Mouse (Mus musculus) megakaryocyte, embryonic 14.5 days (primary cell): ENCODE data around the gene Top1. TPM values are rescaled to one million over a fixed set of nuclear protein-coding genes. Genes with fewer than 3 reads are reported as not detected.

Experiments
- H3K27me3 ChIP-seq: replicated peaks from 2 replicates; pipeline ENCODE3; 2012; ENCODE audit warnings: inconsistent platforms
- H3K36me3 ChIP-seq: replicated peaks from 2 replicates; pipeline ENCODE3; 2012; ENCODE audit warnings: low read length, inconsistent platforms, mixed read lengths
- H3K4me1 ChIP-seq: 2 replicates; pipeline ENCODE4 v1.6.1; 2012; ENCODE audit warnings: inconsistent platforms
- H3K4me3 ChIP-seq: replicated peaks from 2 replicates; pipeline ENCODE3; 2012; ENCODE audit warnings: moderate library complexity, mild to moderate bottlenecking, inconsistent platforms
- H3K9me3 ChIP-seq: 2 replicates; pipeline ENCODE4 v1.6.1; 2012; ENCODE audit warnings: inconsistent platforms
- FLI1 ChIP-seq: IDR thresholded peaks from 2 replicates; pipeline ENCODE4 v1.6.1; 2012; ENCODE audit warnings: low read length, inconsistent platforms, mixed read lengths
- GATA1 ChIP-seq: IDR thresholded peaks from 3 replicates; pipeline ENCODE4 v1.6.1; 2012; ENCODE audit warnings: mixed read lengths, low read length, inconsistent platforms, borderline replicate concordance
- polyA plus RNA-seq: library from polyadenylated mRNA; stranded (reverse); fragments of >175 nt; gene quantifications from 2 replicates; pipeline ENCODE4 v1.2.3, GENCODE M21; 2012; ENCODE audit warnings: low replicate concordance; ENCODE audit not compliant: insufficient read depth

Gene Top1
- polyA plus RNA-seq, 1 experiment = 107 TPM

- Histone ChIP-seq H3K36me3 (peaks cover 95% of the 10 kb centered on the region), H3K4me1 (peaks cover 43% of the 10 kb centered on the region), H3K27me3 (no peaks in the 10 kb centered on the region), H3K4me3 (no peak overlapping the region), H3K9me3 (no peaks in the 10 kb centered on the region)
- TF ChIP-seq FLI1 = no peak
- no peak for TF ChIP-seq GATA1
Observed at GRCm38 (mm10) chr2:160707673-160708072, 62.0 kb downstream of the Top1 start.

GRCm38 (mm10) chr2:160715463-160716030 is 69.9 kb downstream of the Top1 start:
- H3K27me3 ChIP-seq = no peaks in the 10 kb centered on the region
- no peaks in the 10 kb centered on the region for H3K9me3 ChIP-seq
- no peak for TF ChIP-seq GATA1
- TF ChIP-seq FLI1 = no peak
- peaks cover 100% of the 10 kb centered on the region for H3K36me3 ChIP-seq
- H3K4me3 ChIP-seq = no peak overlapping the region
- H3K4me1 ChIP-seq = 0 out of 2 replicates have a peak, but pooled peaks cover 3% of the 10 kb centered on the region

- Histone ChIP-seq H3K36me3 (peaks cover 100% of the 10 kb centered on the region), H3K27me3 (no peaks in the 10 kb centered on the region), H3K4me3 (no peak overlapping the region), H3K9me3 (no peaks in the 10 kb centered on the region), H3K4me1 (0 out of 2 replicates have a peak, but pooled peaks cover 3% of the 10 kb centered on the region)
- TF ChIP-seq FLI1 (no peak), GATA1 (no peak)
Observed at GRCm38 (mm10) chr2:160717269-160717668, 71.6 kb downstream of the Top1 start.

GRCm38 (mm10) chr2:160718811-160719210 is 73.1 kb downstream of the Top1 start:
- Histone ChIP-seq H3K9me3 (no peaks in the 10 kb centered on the region), H3K4me3 (no peak overlapping the region), H3K4me1 (peaks cover 7% of the 10 kb centered on the region), H3K36me3 (peaks cover 100% of the 10 kb centered on the region), H3K27me3 (no peaks in the 10 kb centered on the region)
- TF ChIP-seq GATA1 = no peak
- no peak for TF ChIP-seq FLI1

- H3K4me1 ChIP-seq = peaks cover 16% of the 10 kb centered on the region
- peaks cover 89% of the 10 kb centered on the region for H3K36me3 ChIP-seq
- no peak for TF ChIP-seq GATA1
Observed at GRCm38 (mm10) chr2:160722714-160723113, 77.0 kb downstream of the Top1 start.

GRCm38 (mm10) chr2:160723613-160724375 is 78.1 kb downstream of the Top1 start:
- TF ChIP-seq GATA1 (no peak), FLI1 (no peak)
- Histone ChIP-seq H3K4me1 (peaks cover 14% of the 10 kb centered on the region), H3K27me3 (no peaks in the 10 kb centered on the region), H3K36me3 (peaks cover 80% of the 10 kb centered on the region), H3K9me3 (no peaks in the 10 kb centered on the region), H3K4me3 (no peak overlapping the region)

More at GRCm38 (mm10) chr2:160722714-160723113, 77.0 kb downstream of the Top1 start:
- Histone ChIP-seq H3K27me3 (no peaks in the 10 kb centered on the region), H3K9me3 (no peaks in the 10 kb centered on the region), H3K4me3 (no peak overlapping the region)

- H3K27me3 ChIP-seq = no peaks in the 10 kb centered on the region
- peaks cover 20% of the 10 kb centered on the region for H3K4me1 ChIP-seq
- peaks cover 72% of the 10 kb centered on the region for H3K36me3 ChIP-seq
- TF ChIP-seq FLI1 = no peak
- no peak for TF ChIP-seq GATA1
- no peak overlapping the region for H3K4me3 ChIP-seq
- no peaks in the 10 kb centered on the region for H3K9me3 ChIP-seq
Observed at GRCm38 (mm10) chr2:160724536-160724935, 78.8 kb downstream of the Top1 start.

- H3K4me1 ChIP-seq = peaks cover 35% of the 10 kb centered on the region
- H3K27me3 ChIP-seq = peaks cover 2% of the 10 kb centered on the region
- H3K36me3 ChIP-seq = peaks cover 56% of the 10 kb centered on the region
- H3K9me3 ChIP-seq = no peaks in the 10 kb centered on the region
- no peak overlapping the region for H3K4me3 ChIP-seq
- TF ChIP-seq FLI1 (no peak), GATA1 (no peak; the same call in 2 of the 3 replicates)
Observed at GRCm38 (mm10) chr2:160725877-160726864, 80.5 kb downstream of the Top1 start.

GRCm38 (mm10) chr2:160728972-160729371 is 83.3 kb downstream of the Top1 start:
- H3K4me1 ChIP-seq = peaks cover 51% of the 10 kb centered on the region
- TF ChIP-seq FLI1 = no peak
- TF ChIP-seq GATA1 = no peak
- no peaks in the 10 kb centered on the region for H3K9me3 ChIP-seq
- no peak overlapping the region for H3K4me3 ChIP-seq
- H3K27me3 ChIP-seq = peaks cover 2% of the 10 kb centered on the region
- H3K36me3 ChIP-seq = peaks cover 34% of the 10 kb centered on the region
